8 mouse cellular contexts compared by ENCODE assay signal in genomic region chrX:168673525-168674406, GRCm38 (mm10). TPM values are rescaled to one million over a fixed set of nuclear protein-coding genes. Genes with fewer than 3 reads are reported as not detected.
DNase-seq lines count a peak whose midpoint lies in the region; ATAC-seq and TF ChIP-seq lines count a peak whose summit lies in the region.

Msl3 (minus strand) TSS chrX:168673898.

- peak within 1 kb of the TSS; percentile 90 for H3K4me3 ChIP-seq in gastrocnemius, adult 2 months
- peak within 1 kb of the TSS; percentile 58 for H3K4me3 ChIP-seq in hindbrain, embryonic 16.5 days (ENCODE audit: low read length)

- H3K9me3 ChIP-seq in hindbrain, embryonic 16.5 days (ENCODE audit: control insufficient read depth, low read length) = no peaks in the 10 kb centered on the region

- H3K9ac ChIP-seq in hindbrain, embryonic 16.5 days (ENCODE audit: low read depth, low read length) = peak within 1 kb of the TSS; percentile 79

- H3K36me3 ChIP-seq in hindbrain, embryonic 16.5 days (ENCODE audit: control insufficient read depth, insufficient read depth, low read length) = peaks cover 3% of the 10 kb centered on the region; the same call in 1 of the 2 replicates

- WGBS in hindbrain, embryonic 16.5 days = 23% methylated on average over 63 of the region's 88 CpGs

- H3K27me3 ChIP-seq in hindbrain, embryonic 16.5 days (replicated peaks; ENCODE audit: control insufficient read depth, insufficient read depth, low read length) = no peaks in the 10 kb centered on the region

- ATAC-seq in hindbrain, embryonic 16.5 days = peak; percentile 91

- no peaks in the 10 kb centered on the region; the same call in 1 of the 2 replicates for H3K4me1 ChIP-seq in hindbrain, embryonic 16.5 days (ENCODE audit: control insufficient read depth, insufficient read depth, low read depth, low read length)

- intact Hi-C loops in gastrocnemius, adult 2 months (cut with DNase I) = no loop called here

- peak within 1 kb of the TSS; percentile 76 for H3K4me2 ChIP-seq in hindbrain, embryonic 16.5 days (ENCODE audit: low read length)

- H3K27ac ChIP-seq in gastrocnemius, adult 2 months = peak within 1 kb of the TSS; percentile 98
- peak within 1 kb of the TSS; percentile 93 for H3K27ac ChIP-seq in hindbrain, embryonic 16.5 days (ENCODE audit: low read depth, low read length)

- peak; percentile 50 for TF ChIP-seq CTCF in gastrocnemius, adult 2 months (IDR thresholded peaks at IDR 0.05)

- DNase-seq in ZHBTc4 (ENCODE audit: low read depth, low spot score) = peak; percentile 69
- DNase-seq in cerebellum, postnatal 4 days (ENCODE audit: low spot score in 2 of 2) = peak; percentile 42 to 76
- DNase-seq in gastrocnemius, adult 2 months = peak; percentile 94
- DNase-seq in left cerebral cortex, adult 18-20 months (ENCODE audit: low spot score in 2 of 2) = peak; percentile 73 to 79
- peak; percentile 88 to 93 for DNase-seq in lung, postnatal 4 days
- peak; percentile 92 for DNase-seq in retina, postnatal 1 day
- peak; percentile 61 to 77 for DNase-seq in urinary bladder, adult 18-20 months (ENCODE audit: low spot score in 2 of 2)

RNA-seq across cellular contexts. Expression of gene Msl3, which starts in this region (rescaled TPM):
- 10 to 100 TPM; 40.1 to 44.2 TPM for total RNA-seq in gastrocnemius, adult 2 months (2021)
- 18.4 and 19.2 TPM in 2 replicates for polyA plus RNA-seq in hindbrain, embryonic 16.5 days (2015; fragmentation: Nextera tagmentation; extraction: Ambion mirVana)
- total RNA-seq in left cerebral cortex, adult 18-20 months (2021) = 10 to 100 TPM; 25.7 to 25.8 TPM

Comparison
In these comparisons a context has a peak if more than half of its experiments do, and no peak if none do; other contexts are left out.
1. Peak in every context shown above with its lines: DNase-seq, ATAC-seq, H3K4me3 ChIP-seq and H3K27ac ChIP-seq.